Mouse (Mus musculus) Muller cell, postnatal 12 days (primary cell): ENCODE measurements around the gene Nsun4.

Experiments used
- DNase-seq: peaks from one replicate; pipeline ENCODE4 v3.0.0-alpha.2; 2015; ENCODE audit errors: inconsistent ontology term

Gene Nsun4

DNA sequence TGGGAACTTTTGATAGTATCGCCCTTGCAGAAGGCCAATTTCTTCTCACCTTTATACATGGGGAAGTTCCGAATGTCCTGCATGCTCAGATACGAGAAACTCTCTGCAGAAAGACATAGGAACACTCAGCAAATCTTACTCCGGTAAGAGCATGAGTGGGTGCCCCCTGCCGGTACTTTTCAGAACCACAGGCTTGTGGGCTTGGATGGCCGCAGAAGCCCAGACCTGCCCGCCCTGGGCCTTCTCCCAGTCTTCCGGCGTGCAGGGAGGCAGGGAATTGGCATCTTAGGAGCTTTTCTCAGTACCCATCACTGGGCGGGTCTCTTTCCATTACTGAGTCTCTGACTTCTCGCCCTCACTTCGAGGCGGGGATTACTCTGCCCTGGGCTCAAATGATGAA is 69.6 kb downstream of the Nsun4 start:
- DNase-seq: peak; percentile 75
